Mouse (Mus musculus) c-Kit-positive CD71-negative TER-119-negative erythroid progenitor cells, embryonic 14.5 days (primary cell): ENCODE measurements around the gene 6430571L13Rik.
"Not testable (repeated sequence)": the region's sequence is repeated elsewhere in the genome, so short reads cannot be mapped to it uniquely, and the experiment has no call there.

Source experiments
- DNase-seq: peaks from one replicate; pipeline ENCODE4 v3.0.0-alpha.2; 2013; ENCODE audit warnings: low read depth

The 6430571L13Rik gene

DNA sequence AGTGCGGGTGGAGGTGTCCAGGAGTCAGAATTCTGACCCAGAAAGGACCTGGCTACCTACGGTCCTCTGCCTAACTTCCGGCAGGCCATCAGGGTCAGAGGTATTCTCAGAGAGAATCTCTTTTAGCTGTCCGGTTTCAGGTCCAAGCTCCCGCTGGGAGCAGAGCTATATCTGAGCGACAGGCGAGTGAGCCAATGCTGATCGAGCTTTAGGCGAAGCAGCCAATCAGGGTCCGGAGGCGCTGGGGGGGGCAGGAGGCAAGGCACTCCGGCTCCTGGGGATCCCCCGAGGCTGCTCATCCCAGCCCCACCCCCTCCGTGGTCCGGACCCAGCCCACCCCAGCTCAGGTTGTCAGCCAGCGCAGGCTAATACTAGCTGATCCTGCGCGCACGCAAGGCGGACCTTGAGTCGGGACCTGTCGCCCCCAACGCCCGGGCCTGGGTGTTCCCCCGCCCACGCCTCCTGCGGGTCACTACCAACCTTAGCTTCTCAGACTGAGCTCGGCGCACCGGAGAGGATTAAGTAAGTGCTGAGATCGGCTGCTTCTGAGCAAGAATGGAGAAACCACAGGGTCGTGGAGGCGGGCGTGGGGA, at the start of gene 6430571L13Rik:
Gene 6430571L13Rik (plus strand): TSS at position 336 of the 593 bp plus-strand sequence.
- peak; percentile 74 for DNase-seq

DNA sequence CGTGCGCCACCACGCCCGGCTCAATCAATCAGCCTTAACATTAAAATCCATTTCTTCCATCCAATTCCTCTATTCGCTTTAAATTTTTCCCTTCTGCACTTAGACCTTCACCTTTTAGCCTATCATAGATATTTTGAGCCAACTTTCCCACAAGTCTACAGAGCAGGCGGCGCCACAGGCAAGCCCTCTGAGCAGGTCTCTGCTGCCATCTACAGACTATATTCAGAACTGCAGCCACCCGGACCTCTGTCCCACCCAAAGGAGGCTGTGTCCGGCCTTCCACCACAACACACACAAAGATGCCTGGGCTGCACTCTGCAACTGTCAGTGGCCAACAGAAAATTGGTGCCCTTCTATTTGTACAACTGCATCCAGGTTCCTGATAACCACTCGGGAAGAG, 49.5 kb upstream of the 6430571L13Rik start:
- no peak for DNase-seq

DNA sequence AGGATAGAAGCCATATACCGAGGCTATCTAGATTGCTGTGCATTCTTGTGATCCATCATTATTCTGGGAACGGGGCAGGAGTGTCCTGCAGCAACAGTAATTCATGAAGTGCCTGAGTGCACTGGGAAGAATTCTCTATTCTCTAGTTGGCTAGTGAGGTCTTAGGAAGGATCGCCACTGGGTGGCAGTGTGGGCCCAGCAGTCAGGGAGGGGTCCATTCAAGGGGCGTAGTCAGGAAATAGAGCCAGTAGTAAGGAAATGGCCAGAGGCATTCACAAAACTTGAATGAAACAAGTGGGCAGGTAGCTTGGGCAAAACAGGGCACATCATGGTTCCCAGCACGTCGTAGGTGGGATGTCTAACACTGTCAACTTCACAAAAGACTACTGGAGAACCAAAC, 46.2 kb upstream of the 6430571L13Rik start:
- no peak for DNase-seq

DNA sequence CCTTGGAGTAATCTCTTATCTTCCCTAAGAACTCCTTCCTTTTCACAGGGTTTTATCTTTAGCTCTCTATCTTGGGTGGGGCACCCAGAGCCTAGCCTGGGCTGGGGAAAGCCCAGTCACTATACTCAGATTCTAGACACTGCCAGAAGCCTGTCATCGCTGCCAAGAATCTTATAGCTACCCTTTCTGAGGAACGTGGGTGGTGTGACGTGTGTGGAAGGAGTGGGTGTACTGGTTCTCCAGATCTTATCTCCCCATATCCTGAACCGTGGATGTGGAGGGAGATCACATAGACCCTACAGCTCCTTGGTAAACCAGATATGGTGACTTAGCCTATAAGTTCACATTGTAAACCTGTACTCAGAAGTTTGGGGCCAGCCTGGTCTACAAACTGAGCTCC, 44.8 kb upstream of the 6430571L13Rik start:
- DNase-seq: no peak

DNA sequence AAGGTAGTCTGAATTCAATTTTAAA, 44.6 kb upstream of the 6430571L13Rik start, which contains the start of gene Cish:
Gene Cish (plus strand): TSS at position 11 of the 25 bp plus-strand sequence.
- DNase-seq: no peak

DNA sequence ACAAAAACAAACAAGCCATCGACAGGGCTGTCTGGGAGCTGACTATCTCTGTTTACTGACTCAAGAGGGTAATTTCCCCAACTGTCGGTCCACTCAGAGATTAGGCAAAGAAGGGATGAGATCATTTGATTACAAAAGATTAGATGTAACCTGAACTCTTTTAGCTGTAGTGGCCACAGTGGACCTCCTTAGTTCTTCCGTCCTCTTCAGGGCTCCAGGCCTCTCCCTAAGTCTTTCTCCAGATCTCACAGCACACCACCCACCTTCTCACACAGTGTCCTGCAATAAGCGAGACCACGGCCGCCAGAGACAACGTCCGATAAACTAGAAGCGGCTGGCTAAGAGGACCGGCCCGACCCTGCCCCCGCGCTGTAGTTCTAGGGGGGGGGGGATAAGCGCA, 44.4 kb upstream of the 6430571L13Rik start:
- no peak for DNase-seq

DNA sequence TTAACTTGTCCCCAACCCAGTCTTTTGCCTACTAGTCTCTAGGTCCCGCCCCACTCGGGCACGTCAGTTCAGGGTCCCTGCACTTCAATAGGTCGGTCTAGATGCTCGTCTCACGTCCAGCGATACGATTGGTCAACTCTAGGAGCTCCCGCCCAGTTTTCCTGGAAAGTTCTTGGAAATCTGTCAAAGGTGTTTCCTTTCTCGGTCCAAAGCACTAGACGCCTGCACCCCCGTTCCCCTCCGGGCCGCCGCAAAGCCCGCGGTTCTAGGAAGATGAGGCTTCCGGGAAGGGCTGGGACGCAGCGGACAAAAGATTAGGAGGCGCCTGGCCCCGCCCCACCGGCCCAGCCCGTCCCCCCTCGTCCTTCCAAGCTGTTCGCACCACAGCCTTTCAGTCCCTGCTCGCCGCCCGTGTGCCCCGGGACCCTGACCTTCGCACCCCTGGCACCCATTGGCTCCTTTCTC, 43.9 kb upstream of the 6430571L13Rik start:
- DNase-seq: peak; percentile 91

DNA sequence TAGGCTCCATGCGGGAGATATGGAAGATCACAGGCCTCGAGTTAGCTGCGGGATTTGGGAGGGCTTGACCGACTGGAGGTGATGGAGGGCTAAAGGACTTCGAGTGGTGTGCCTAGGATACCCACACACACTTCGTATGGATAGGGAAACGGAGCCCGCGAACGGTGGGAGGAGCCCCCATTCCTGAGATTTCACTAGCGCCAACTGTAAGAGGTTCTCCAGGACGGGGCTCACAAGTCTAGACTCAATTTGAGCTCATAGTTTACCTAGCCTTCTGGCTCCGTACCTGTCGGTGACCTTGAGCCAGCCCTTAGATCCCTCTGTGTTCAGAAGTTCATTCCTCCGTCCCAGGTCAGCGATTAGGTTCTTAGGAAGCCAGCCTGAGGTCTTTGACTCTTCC, 43.3 kb upstream of the 6430571L13Rik start:
- DNase-seq: no peak

DNA sequence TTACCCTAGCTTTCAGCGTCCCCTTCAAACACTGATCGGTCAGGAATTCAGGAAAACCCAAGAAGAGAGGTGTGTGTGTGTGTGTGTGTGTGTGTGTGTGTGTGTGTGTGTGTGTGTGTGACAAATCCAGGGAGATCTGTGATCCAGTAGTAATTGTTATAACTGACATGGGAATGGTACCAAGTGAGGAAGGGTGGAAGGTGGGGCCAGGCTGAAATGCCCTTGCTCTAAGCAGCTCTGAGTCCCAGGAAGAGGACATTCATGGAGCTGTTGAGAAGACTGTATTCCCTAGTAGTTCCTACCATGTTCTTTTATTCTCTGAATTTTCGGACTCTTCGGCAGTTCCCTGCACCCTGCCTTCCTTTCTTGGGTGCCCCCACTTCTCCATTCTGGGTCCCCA, 42.7 kb upstream of the 6430571L13Rik start:
- DNase-seq: no peak

DNA sequence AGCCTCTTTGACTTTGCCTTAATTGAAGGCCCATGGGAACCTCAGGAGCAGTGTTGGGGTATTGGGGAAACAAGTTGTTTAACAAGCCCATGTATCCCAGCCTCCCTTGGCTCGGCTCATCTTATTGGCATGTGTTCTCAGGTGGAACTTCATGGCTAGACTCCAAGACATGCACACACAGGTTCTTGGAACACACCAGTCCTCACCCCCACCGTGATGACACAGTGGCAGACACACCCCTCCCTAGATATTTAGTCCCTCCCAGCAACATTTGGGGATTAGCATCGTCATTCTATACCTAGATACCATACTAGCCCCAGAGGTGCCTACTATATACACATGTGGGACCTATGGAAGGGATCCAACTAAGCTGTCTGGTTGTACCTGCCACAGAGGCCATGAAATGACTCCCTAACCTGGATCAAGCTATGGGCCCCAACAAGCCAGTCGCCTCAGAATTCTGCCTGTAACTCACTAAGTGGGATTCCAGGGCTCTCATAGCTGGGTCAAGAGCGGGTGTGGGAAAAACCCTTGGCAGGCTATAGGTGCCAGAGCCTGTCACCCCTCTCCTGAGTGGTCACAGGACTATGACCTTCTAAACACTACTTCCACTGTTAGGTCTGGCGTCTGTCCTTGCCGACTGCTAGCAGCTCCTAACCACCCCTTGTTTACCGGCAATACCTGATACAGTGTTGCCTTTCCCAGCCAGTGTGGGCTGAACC, 42.2 kb upstream of the 6430571L13Rik start:
- no peak for DNase-seq

DNA sequence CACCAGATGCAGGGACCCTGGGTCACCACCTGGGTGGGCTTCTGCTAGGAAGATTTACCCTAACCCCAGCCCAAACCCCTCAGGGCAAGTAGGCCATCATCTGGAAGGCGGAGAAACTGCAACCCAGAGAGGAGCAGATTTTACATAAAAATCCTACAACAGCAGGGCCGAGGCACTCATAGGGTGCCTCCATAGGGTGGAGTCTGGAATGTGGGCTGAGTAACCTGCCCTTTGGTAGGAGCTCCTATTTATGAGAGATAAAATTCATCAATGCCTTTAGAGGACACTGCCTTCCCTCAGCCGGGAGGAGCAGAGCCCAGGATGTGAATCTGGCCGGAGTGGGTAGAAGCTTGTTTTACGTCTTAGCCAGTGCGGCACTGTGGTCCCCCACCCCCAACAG, 41.5 kb upstream of the 6430571L13Rik start:
- DNase-seq: no peak

DNA sequence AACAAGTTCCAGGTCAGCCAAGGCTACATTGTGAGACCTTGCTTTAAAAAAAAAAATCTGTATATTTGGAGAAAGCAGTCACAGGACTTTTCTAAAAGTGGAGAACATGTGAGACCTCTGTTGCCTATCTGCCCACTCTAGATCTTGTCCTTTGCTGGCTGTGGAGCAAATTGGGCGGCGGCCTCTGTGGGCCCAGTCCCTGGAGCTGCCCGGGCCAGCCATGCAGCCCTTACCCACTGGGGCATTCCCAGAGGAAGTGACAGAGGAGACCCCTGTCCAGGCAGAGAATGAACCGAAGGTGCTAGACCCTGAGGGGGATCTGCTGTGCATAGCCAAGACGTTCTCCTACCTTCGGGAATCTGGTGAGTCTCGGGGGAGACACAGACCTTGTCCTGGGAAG, 40.6 kb upstream of the 6430571L13Rik start:
- DNase-seq: no peak

DNA sequence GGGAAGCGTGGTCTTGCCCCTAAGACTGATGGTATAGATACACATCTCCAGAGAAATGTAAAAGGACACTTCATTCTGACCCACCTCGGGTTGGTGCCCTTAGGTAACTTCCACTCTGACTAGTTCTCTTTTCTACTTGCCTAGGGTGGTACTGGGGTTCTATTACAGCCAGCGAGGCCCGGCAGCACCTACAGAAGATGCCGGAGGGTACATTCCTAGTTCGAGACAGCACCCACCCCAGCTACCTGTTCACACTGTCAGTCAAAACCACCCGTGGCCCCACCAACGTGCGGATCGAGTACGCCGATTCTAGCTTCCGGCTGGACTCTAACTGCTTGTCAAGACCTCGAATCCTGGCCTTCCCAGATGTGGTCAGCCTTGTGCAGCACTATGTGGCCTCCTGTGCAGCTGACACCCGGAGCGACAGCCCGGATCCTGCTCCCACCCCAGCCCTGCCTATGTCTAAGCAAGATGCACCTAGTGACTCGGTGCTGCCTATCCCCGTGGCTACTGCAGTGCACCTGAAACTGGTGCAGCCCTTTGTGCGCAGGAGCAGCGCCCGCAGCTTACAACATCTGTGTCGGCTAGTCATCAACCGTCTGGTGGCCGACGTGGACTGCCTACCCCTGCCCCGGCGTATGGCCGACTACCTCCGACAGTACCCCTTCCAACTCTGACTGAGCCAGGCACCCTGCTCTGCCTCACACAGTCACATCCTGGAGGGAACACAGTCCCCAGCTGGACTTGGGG, 40.0 kb upstream of the 6430571L13Rik start:
- no peak for DNase-seq

DNA sequence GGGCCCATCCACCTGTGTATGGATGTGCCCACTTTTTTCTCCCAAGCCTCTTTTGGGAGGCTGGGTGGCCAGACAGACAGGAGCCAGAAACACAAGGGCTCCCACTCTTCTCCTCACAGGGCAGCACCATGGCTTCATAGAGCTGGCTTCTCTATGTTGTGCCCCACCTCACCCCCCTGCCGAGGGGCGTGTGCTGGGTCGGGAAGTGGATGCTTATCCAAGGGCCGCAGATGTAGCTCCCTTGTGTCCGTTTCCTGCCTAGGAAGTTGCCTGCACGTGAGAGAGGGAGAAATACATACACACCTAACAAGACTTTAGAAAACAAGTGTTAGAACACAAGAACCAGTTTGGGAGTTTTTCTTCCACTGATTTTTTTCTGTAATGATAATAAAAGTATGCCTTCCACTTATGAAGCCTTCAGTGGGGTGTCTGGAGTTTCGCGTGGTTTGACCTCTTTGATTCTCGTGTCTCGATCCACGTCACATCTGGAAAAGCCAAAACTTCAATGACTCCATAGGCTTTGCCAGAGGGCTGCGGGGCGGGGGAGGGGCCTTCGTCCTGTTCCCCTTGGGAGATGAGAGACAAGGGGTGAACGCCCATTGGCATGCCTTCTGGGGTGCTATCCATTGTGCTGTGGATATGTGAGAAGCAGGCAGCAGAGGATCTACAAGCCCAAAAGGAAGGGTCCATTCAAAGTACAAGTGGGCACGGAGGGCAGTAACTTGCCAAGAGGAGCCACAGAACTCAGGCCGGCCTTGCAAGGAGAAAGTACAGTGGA, 38.7 kb upstream of the 6430571L13Rik start:
- DNase-seq: no peak

DNA sequence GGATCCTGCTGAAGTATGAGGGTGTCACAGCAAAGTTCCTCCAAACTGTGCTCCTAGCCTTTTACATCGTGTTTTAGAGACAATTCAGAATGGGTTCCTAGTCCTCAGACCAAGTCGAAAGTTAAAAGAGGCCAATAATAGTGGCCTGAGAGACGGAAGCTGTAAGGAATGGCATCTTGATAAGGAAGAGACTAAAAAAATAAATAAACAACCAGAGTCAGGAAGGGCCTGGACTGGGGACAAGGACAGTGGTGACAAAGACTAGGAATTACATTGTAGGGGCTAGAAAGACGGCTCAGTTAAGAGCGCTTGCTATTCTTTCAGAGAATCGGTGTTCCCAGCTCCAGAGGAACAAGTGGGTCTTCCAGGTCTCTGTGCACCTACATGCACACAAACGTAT, 37.8 kb upstream of the 6430571L13Rik start:
- DNase-seq: no peak

DNA sequence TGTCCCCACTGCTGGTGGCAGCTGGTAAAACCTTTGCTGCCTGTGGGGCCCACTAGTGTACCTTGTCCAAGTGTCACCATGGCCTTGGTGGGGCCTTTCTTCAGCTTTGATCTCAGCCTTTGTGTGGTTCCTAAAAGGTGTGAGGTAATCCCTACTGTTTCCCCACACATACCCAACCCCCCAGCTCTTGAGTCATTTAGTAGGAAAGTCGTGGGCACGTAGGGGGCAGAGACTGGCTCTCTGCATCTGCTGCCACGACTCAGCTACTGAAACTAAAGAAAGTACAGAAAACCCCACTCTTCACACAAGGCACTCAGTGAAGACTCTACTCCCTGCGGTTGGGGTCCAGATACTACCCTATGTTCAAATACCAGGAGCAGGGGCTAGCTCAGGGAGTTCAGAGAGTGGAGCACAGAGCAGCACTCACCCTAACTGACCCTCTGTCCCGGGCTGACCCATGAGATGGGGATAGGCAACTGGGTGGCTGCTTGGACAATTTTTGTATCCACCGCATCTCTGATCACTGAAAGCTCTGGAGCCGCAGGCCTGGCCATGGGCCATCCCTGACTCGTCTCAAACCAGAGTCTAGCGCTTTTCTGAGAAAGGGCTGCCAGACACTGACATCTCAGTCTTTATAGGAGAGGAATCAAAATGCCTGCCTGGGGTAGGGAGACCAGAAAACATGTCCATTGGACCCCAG, 37.1 kb upstream of the 6430571L13Rik start:
- DNase-seq: no peak

DNA sequence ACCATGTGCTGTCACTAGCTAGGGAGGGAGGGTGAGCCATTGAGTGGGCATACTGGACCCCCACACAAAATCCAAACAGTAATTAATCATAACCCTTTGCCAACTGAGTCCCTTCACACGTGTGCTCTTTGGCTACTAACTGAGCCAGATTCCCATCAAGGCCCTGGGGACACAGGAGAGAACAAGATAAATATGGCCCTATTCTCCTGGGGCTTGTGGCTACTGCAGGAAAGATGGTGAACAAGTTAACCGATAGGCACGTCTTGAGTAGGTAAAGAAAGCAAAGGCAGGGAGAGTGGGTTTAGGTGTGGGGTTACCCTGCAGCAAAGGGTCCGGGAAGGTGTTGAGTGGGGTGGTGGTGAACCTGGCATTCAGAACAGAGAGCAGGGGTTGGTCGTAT, 36.5 kb upstream of the 6430571L13Rik start:
- DNase-seq: no peak

DNA sequence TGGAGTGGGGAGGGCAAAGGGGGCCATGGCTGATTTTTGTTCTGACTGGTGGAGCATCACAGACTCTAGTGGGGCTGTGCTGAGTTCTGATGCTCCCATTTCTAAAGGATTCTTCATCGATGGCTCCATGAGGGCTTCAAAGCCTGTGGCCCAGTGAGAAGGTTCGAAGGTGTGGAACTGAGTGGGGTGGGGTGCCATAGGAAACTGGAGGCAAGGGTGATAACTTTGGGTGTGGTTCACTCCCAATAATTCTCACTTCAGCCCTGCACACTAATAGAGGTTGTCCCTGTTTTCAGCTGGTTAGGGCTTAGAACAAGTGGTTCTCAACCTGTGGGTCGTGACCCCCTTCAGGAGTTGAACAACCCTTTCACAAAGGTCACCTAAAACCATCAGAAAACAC, 36.0 kb upstream of the 6430571L13Rik start:
- no peak for DNase-seq

DNA sequence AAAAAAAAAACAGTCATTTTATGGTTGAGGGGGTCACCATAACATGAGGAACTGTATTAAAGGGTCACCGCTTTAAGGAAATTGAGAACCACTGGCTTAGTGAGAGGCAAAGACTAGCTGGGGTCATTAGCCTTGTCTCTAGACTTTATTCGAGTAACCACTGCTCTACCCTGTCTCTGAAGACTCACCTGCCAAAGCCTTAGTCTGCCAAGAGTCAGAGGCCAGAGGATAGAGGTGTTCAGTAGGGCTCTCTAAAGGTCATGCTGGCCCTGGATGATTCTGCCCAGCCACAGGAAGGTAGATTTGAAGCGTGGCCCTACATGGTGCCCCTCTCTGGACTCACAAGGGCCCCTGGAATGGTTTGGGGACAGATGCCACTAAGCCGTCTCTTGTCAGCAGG, 35.4 kb upstream of the 6430571L13Rik start:
- DNase-seq: no peak

DNA sequence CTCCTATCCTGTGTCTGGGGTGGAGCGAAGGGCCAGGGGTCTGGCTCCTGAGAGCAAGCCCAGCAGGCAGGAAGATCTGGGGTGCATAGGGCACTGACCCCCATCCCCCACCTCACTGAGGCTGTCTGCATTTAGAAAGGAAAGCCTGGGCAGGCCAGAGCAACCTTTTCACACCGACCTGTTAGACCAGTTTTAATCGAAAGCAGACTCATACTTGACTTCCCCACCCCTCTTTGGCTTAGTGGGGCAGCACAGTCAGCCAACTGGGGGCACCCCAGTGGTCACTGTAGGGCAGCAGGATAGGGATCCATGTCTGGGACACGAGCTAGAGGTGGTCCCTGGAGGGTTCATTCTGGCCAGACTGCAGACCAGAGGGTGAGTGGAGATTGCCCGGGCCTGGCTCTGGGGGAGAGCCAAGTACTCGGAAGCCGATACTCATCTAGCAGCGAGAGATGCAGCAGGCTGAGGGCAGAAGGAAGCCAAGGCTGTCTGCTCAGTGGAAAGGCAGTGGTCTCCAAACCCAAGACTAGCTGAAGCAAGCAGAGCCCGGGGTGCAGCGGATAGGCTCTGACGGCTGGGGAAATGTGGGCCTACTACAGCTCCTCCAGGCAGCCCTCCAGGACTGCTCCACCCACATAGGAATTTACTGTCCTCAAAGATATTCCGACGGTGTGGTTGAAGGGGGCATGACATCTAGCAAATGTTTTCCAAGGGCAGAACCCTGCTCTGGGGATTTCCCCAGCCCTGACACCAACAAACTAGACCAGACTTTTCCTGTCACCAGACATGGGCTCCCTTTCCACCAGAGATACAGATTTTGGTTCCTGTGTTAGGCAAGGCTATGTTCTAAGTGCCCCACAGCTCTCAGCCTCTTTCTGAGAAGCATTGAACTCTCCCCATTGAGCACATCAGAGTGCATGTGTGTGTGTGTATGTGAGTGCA, 34.5 kb upstream of the 6430571L13Rik start:
- DNase-seq: no peak

DNA sequence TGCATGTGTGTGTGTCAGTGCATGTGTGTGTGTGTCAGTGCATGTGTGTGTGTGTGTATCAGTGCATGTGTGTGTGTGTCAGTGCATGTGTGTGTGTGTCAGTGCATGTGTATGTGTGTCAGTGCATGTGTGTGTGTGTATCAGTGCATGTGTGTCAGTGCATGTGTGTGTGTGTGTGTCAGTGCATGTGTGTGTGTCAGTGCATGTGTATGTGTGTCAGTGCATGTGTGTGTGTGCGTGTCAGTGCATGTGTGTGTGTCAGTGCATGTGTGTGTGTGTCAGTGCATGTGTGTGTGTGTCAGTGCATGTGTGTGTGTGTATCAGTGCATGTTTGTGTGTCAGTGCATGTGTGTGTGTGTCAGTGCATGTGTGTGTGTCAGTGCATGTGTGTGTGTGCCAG, 33.7 kb upstream of the 6430571L13Rik start:
- not testable (repeated sequence) for DNase-seq
